Mouse (Mus musculus): ENCODE measurements around the gene Tmod1. TPM values are rescaled to one million over a fixed set of nuclear protein-coding genes. Genes with fewer than 3 reads are reported as not detected.

Tmod1 gene
- polyA plus RNA-seq, 1 experiment from 2014 or later, result 203 TPM

DNA sequence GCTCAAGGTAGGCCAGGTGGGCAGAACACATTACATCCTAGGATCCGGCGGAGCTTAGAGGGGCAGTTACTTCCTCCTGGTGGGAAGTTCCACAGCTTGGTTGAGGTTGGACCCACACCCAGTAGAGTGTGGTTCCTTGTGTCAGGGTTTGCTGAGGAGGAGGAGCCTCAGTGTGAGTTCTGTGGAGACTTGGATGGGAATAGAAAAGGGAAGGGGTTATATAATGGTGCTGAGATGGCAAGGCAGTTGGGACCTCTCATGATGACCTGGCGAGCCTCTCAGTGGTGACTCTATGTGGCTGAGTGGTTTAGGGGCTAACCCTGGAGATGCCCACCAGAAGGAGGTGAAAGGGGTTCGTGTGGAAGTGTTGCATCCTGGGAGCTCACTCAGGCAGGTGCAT is 25.1 kb downstream of the Tmod1 start:
- H3K9ac ChIP-seq (ENCODE audit: low read depth, low read length), result no peak overlapping the region
- H3K9me3 ChIP-seq (replicated peaks; ENCODE audit: control insufficient read depth, low read length), result no peaks in the 10 kb centered on the region
- no peaks in the 10 kb centered on the region for H3K27me3 ChIP-seq (ENCODE audit: control insufficient read depth, insufficient read depth, low read length)
- H3K4me2 ChIP-seq, result no peak overlapping the region
- H3K27ac ChIP-seq (ENCODE audit: low read depth, low read length), result no peak overlapping the region
- no peak for ATAC-seq (replicated peaks; ENCODE audit: insufficient number of reproducible peaks, low FRiP score, low TSS enrichment)
- H3K36me3 ChIP-seq (ENCODE audit: control insufficient read depth, insufficient read depth, low read length), result 0 out of 2 replicates have a peak, but pooled peaks cover 2% of the 10 kb centered on the region
- H3K4me3 ChIP-seq (ENCODE audit: low read depth, low read length), result no peak overlapping the region
- H3K4me1 ChIP-seq (ENCODE audit: control insufficient read depth, insufficient read depth, low read length), result peaks cover 47% of the 10 kb centered on the region
- WGBS (ENCODE audit: insufficient replicate concordance), result 76% methylated on average over 4 of the region's 4 CpGs

DNA sequence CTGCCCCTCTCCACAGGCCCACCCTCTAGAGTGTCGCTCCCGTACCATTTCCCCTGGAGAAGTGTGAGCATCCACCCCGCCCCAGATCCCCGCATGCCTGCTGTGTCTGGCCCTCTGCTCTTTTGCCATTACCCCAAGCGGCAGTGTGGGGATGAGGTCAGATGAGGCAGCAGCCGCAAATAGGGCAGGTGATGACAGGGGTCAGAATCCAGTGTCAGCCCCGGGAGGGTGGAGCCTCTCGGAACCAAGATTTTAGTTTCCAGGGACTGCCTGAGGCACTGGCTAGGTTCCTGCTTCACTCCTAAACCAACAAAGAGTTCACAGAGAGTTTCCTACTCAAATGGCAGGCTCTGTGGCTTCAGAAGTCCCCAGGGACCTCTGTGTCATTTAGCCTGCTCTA is 25.5 kb downstream of the Tmod1 start:
- Histone ChIP-seq H3K4me1 (ENCODE audit: control insufficient read depth, insufficient read depth, low read length) (peaks cover 47% of the 10 kb centered on the region), H3K27ac (ENCODE audit: low read depth, low read length) (peak overlapping the region; percentile 47; the same call in 1 of the 2 replicates), H3K27me3 (ENCODE audit: control insufficient read depth, insufficient read depth, low read length) (no peaks in the 10 kb centered on the region), H3K36me3 (ENCODE audit: control insufficient read depth, insufficient read depth, low read length) (0 out of 2 replicates have a peak, but pooled peaks cover 2% of the 10 kb centered on the region), H3K9ac (ENCODE audit: low read depth, low read length) (peak overlapping the region; percentile 43; the same call in 1 of the 2 replicates), H3K9me3 (replicated peaks; ENCODE audit: control insufficient read depth, low read length) (no peaks in the 10 kb centered on the region), H3K4me3 (ENCODE audit: low read depth, low read length) (no peak overlapping the region), H3K4me2 (no peak overlapping the region)
- 29% methylated on average over 8 of the region's 8 CpGs for WGBS (ENCODE audit: insufficient replicate concordance)
- ATAC-seq (replicated peaks; ENCODE audit: insufficient number of reproducible peaks, low FRiP score, low TSS enrichment), result no peak

DNA sequence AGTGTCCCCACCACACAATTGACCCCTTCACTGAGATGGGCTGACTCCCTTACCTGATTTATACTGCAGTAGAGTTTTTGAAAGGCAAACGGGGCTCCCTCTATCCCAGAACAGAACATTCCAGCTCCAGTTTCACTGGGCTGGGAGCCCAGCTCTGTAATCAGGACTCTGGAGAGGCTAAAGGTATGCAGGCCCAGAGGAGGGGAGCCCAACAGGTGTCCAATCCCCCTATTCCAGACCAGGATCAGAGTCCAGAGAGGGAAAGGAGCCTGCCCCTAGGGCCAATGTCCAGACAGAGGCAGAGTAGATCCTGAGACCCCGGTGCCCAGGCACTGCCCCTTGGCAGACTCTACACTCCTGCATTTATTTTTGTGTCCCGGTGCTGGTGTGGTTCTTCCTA is 26.2 kb downstream of the Tmod1 start:
- H3K4me3 ChIP-seq (ENCODE audit: low read depth, low read length), result no peak overlapping the region
- H3K36me3 ChIP-seq (ENCODE audit: control insufficient read depth, insufficient read depth, low read length), result 0 out of 2 replicates have a peak, but pooled peaks cover 2% of the 10 kb centered on the region
- WGBS (ENCODE audit: insufficient replicate concordance), result 73% methylated on average over 3 of the region's 3 CpGs
- ATAC-seq (replicated peaks; ENCODE audit: insufficient number of reproducible peaks, low FRiP score, low TSS enrichment), result no peak
- H3K27me3 ChIP-seq (ENCODE audit: control insufficient read depth, insufficient read depth, low read length), result no peaks in the 10 kb centered on the region
- H3K4me2 ChIP-seq, result no peak overlapping the region
- peaks cover 47% of the 10 kb centered on the region for H3K4me1 ChIP-seq (ENCODE audit: control insufficient read depth, insufficient read depth, low read length)
- no peak overlapping the region for H3K9ac ChIP-seq (ENCODE audit: low read depth, low read length)
- no peaks in the 10 kb centered on the region for H3K9me3 ChIP-seq (replicated peaks; ENCODE audit: control insufficient read depth, low read length)
- H3K27ac ChIP-seq (ENCODE audit: low read depth, low read length), result no peak overlapping the region; the same call in 1 of the 2 replicates

GRCm38 (mm10) chr4:46065695-46066340 is 27.1 kb downstream of the Tmod1 start:
- Histone ChIP-seq H3K4me2 (no peak overlapping the region), H3K36me3 (ENCODE audit: control insufficient read depth, insufficient read depth, low read length) (0 out of 2 replicates have a peak, but pooled peaks cover 2% of the 10 kb centered on the region), H3K9me3 (replicated peaks; ENCODE audit: control insufficient read depth, low read length) (no peaks in the 10 kb centered on the region), H3K4me1 (ENCODE audit: control insufficient read depth, insufficient read depth, low read length) (peaks cover 42% of the 10 kb centered on the region), H3K27ac (ENCODE audit: low read depth, low read length) (peak overlapping the region; percentile 42), H3K27me3 (ENCODE audit: control insufficient read depth, insufficient read depth, low read length) (no peaks in the 10 kb centered on the region), H3K4me3 (ENCODE audit: low read depth, low read length) (no peak overlapping the region), H3K9ac (ENCODE audit: low read depth, low read length) (no peak overlapping the region)
- ATAC-seq (replicated peaks; ENCODE audit: insufficient number of reproducible peaks, low FRiP score, low TSS enrichment), result no peak
- 43% methylated on average over 8 of the region's 8 CpGs for WGBS (ENCODE audit: insufficient replicate concordance)

DNA sequence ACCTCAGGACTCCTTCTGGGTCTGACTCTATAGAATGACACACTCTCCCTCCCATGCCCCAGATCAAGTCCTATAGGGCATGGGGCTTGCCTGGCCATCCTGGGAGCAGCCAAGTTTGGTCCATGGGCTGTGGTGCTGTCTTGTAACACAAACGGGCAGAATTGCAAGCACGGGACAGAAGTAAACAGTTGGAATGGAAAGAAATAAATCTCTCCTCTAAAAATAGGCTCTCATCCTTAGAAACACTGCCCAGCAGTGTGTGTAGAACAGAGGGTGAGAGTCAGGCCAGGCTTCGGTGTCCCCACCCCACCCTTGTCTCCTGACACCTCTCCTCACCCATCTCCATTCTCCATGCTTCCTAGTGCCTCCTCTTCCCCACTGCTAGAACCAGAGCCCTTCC is 29.3 kb downstream of the Tmod1 start:
- H3K4me2 ChIP-seq, result no peak overlapping the region
- no peak overlapping the region for H3K27ac ChIP-seq (ENCODE audit: low read depth, low read length)
- peaks cover 53% of the 10 kb centered on the region for H3K4me1 ChIP-seq (ENCODE audit: control insufficient read depth, insufficient read depth, low read length)
- 0 out of 2 replicates have a peak, but pooled peaks cover 2% of the 10 kb centered on the region for H3K36me3 ChIP-seq (ENCODE audit: control insufficient read depth, insufficient read depth, low read length)
- no peak overlapping the region for H3K4me3 ChIP-seq (ENCODE audit: low read depth, low read length)
- H3K9ac ChIP-seq (ENCODE audit: low read depth, low read length), result no peak overlapping the region
- 73% methylated on average over 3 of the region's 3 CpGs for WGBS (ENCODE audit: insufficient replicate concordance)
- ATAC-seq (replicated peaks; ENCODE audit: insufficient number of reproducible peaks, low FRiP score, low TSS enrichment), result no peak
- H3K9me3 ChIP-seq (replicated peaks; ENCODE audit: control insufficient read depth, low read length), result no peaks in the 10 kb centered on the region
- H3K27me3 ChIP-seq (ENCODE audit: control insufficient read depth, insufficient read depth, low read length), result no peaks in the 10 kb centered on the region

DNA sequence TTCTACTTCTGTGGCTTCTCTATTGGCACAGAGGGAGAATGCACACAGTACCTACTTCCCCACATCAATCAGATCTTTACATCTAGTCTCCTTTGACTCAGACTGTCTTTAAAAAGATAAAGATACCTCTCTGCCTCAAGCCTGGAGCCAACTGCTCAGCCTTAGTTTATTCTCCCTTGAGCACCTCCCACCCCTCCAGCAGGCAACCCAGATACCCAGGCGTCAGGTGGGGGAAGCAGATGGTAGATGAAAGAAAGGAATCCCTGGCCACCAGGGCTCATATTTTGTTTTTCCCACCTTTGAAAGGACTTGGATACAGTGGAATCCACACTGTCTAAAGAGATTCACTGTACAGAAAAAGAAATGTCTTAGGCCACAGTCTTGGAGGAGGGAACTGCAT is 29.8 kb downstream of the Tmod1 start:
- Histone ChIP-seq H3K9me3 (replicated peaks; ENCODE audit: control insufficient read depth, low read length) (no peaks in the 10 kb centered on the region), H3K4me3 (ENCODE audit: low read depth, low read length) (no peak overlapping the region), H3K9ac (ENCODE audit: low read depth, low read length) (no peak overlapping the region), H3K27me3 (ENCODE audit: control insufficient read depth, insufficient read depth, low read length) (no peaks in the 10 kb centered on the region), H3K27ac (ENCODE audit: low read depth, low read length) (no peak overlapping the region), H3K4me1 (ENCODE audit: control insufficient read depth, insufficient read depth, low read length) (peaks cover 53% of the 10 kb centered on the region), H3K4me2 (no peak overlapping the region), H3K36me3 (ENCODE audit: control insufficient read depth, insufficient read depth, low read length) (0 out of 2 replicates have a peak, but pooled peaks cover under 1% of the 10 kb centered on the region)
- 67% methylated on average over 1 of the region's 1 CpGs for WGBS (ENCODE audit: insufficient replicate concordance)
- ATAC-seq (replicated peaks; ENCODE audit: insufficient number of reproducible peaks, low FRiP score, low TSS enrichment), result no peak

GRCm38 (mm10) chr4:46069851-46070482 is 31.2 kb downstream of the Tmod1 start:
- ATAC-seq (replicated peaks; ENCODE audit: insufficient number of reproducible peaks, low FRiP score, low TSS enrichment), result no peak
- Histone ChIP-seq H3K27ac (ENCODE audit: low read depth, low read length) (no peak overlapping the region), H3K9me3 (replicated peaks; ENCODE audit: control insufficient read depth, low read length) (no peaks in the 10 kb centered on the region), H3K4me3 (ENCODE audit: low read depth, low read length) (no peak overlapping the region), H3K36me3 (ENCODE audit: control insufficient read depth, insufficient read depth, low read length) (no peaks in the 10 kb centered on the region), H3K4me1 (ENCODE audit: control insufficient read depth, insufficient read depth, low read length) (peaks cover 43% of the 10 kb centered on the region), H3K9ac (ENCODE audit: low read depth, low read length) (no peak overlapping the region), H3K4me2 (no peak overlapping the region), H3K27me3 (ENCODE audit: control insufficient read depth, insufficient read depth, low read length) (no peaks in the 10 kb centered on the region)
- WGBS (ENCODE audit: insufficient replicate concordance), result 83% methylated on average over 6 of the region's 6 CpGs

DNA sequence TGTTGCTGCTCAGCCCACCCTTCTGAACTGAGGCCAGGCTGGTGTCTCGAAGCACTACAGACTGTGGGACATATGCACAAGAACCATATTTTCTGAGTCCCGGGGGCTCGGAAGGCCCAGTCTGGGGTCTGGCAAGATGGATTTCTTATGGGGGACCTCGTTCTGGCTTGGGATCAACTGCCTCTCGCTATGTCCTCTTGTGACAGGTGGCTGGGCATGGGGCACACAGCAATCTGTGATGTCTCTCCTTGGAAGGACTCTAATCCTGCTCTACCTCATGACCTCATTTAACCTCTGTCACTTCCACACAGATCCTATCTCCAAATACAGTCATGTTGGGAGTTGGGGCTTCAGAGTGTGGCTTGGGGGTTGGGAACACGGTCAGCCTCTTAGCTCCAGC is 33.9 kb downstream of the Tmod1 start:
- WGBS (ENCODE audit: insufficient replicate concordance), result 67% methylated on average over 6 of the region's 6 CpGs
- H3K27me3 ChIP-seq (ENCODE audit: control insufficient read depth, insufficient read depth, low read length), result no peaks in the 10 kb centered on the region
- H3K4me2 ChIP-seq, result no peak overlapping the region
- peaks cover 32% of the 10 kb centered on the region for H3K4me1 ChIP-seq (ENCODE audit: control insufficient read depth, insufficient read depth, low read length)
- H3K36me3 ChIP-seq (ENCODE audit: control insufficient read depth, insufficient read depth, low read length), result no peaks in the 10 kb centered on the region
- H3K9ac ChIP-seq (ENCODE audit: low read depth, low read length), result no peak overlapping the region
- H3K27ac ChIP-seq (ENCODE audit: low read depth, low read length), result peak overlapping the region; percentile 57; the same call in 1 of the 2 replicates
- H3K4me3 ChIP-seq (ENCODE audit: low read depth, low read length), result no peak overlapping the region
- ATAC-seq (replicated peaks; ENCODE audit: insufficient number of reproducible peaks, low FRiP score, low TSS enrichment), result no peak
- no peaks in the 10 kb centered on the region for H3K9me3 ChIP-seq (replicated peaks; ENCODE audit: control insufficient read depth, low read length)

Measured in heart, embryonic 11.5 days (tissue).